Mouse (Mus musculus) limb, embryonic 13.5 days (tissue): Measurements from ENCODE around the gene Nckap5l. TPM values are rescaled to one million over a fixed set of nuclear protein-coding genes. Genes with fewer than 3 reads are reported as not detected.

Experiments used
- ATAC-seq: fragments of 200-750 bp; cut with Nextera tagmentation; 2 replicates; pipeline ENCODE4 v1.8.0; 2017; ENCODE audit warnings: low read depth, moderate number of reproducible peaks, moderate TSS enrichment; ENCODE audit not compliant: low FRiP score
- H3K27ac ChIP-seq: fragments of 300-500 bp; sonication (generic); 2 replicates; pipeline ENCODE4 v1.5.1; 2015; ENCODE audit warnings: inconsistent platforms, mild to moderate bottlenecking, moderate library complexity
- H3K27me3 ChIP-seq: fragments of 300-500 bp; sonication (generic); 2 replicates; pipeline ENCODE4 v1.6.1; 2015; ENCODE audit warnings: mild to moderate bottlenecking, inconsistent platforms
- H3K36me3 ChIP-seq: fragments of 300-500 bp; sonication (generic); 2 replicates; pipeline ENCODE4 v1.6.1; 2015; ENCODE audit warnings: inconsistent platforms, mild to moderate bottlenecking, moderate library complexity
- H3K4me1 ChIP-seq: fragments of 300-500 bp; sonication (generic); 2 replicates; pipeline ENCODE4 v1.6.1; 2015; ENCODE audit warnings: inconsistent platforms
- H3K4me2 ChIP-seq: fragments of 300-500 bp; sonication (generic); replicated peaks from 2 replicates; pipeline ENCODE4 v1.6.1; 2015; ENCODE audit warnings: inconsistent platforms, mild to moderate bottlenecking, moderate library complexity
- H3K4me3 ChIP-seq: fragments of 300-500 bp; sonication (generic); 2 replicates; pipeline ENCODE4 v1.5.1; 2015; ENCODE audit warnings: moderate library complexity, mild to moderate bottlenecking, inconsistent platforms
- H3K9ac ChIP-seq: fragments of 300-500 bp; sonication (generic); 2 replicates; pipeline ENCODE4 v1.6.1; 2015; ENCODE audit warnings: mild to moderate bottlenecking, inconsistent platforms
- H3K9me3 ChIP-seq: fragments of 300-500 bp; sonication (generic); 2 replicates; pipeline ENCODE4 v1.6.1; 2016; ENCODE audit warnings: inconsistent platforms
- WGBS: fragments of 180-500 bp; shearing (Covaris S2); methylation state at CpG from one replicate; pipeline ENCODE4 v1.1.7; 2015; 5-methylcytosine and 5-hydroxymethylcytosine counted together
- polyA plus RNA-seq: library from polyadenylated mRNA; unstranded; fragments of >200 nt; fragmentation: Nextera tagmentation; extraction: Ambion mirVana; gene quantifications from 2 replicates; pipeline ENCODE4 v1.2.1, GENCODE M21; 2015

Nckap5l gene
- polyA plus RNA-seq, 1 experiment from 2014 or later: 14.0 TPM

DNA sequence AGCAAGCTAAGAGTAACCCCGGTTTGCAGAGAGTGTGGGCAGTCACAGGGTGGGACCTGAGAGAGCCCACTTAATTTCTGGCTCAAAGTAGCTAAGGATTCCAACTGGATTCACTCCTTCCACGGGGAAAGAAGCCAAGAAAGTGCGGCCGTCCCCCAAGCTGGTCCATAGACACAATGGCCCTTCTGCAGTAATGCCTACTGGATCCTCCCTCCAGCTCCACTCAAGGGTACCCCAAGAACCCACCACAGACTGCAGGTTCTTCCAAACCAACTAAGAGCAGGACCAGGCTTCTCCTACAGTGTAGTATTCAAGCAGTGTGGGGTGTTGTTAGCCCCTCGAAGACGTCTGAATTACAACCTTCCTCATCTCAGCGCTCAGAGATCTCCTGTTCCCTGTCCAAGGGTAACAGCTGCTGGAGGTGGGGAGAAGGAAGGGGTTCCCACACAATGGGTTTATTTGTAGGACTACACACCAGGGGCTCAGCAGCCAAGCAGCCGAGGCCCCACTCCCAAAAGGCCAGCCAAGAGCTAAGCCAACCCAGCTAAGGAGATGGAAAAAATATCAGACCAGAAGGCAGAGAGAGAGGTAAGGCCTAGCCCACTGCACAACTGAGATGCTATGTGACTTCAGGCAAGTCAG, 16.6 kb downstream of the Nckap5l start:
- Histone ChIP-seq H3K4me3 (no peak overlapping the region), H3K9ac (peak overlapping the region; percentile 21; the same call in 1 of the 2 replicates), H3K36me3 (peaks cover 41% of the 10 kb centered on the region), H3K27me3 (no peaks in the 10 kb centered on the region), H3K27ac (peak overlapping the region; percentile 84), H3K4me1 (peaks cover 62% of the 10 kb centered on the region), H3K4me2 (peak overlapping the region; percentile 35), H3K9me3 (no peaks in the 10 kb centered on the region)
- peak; percentile 66; the same call in 1 of the 2 replicates for ATAC-seq
- WGBS: 44% methylated on average over 8 of the region's 8 CpGs

DNA sequence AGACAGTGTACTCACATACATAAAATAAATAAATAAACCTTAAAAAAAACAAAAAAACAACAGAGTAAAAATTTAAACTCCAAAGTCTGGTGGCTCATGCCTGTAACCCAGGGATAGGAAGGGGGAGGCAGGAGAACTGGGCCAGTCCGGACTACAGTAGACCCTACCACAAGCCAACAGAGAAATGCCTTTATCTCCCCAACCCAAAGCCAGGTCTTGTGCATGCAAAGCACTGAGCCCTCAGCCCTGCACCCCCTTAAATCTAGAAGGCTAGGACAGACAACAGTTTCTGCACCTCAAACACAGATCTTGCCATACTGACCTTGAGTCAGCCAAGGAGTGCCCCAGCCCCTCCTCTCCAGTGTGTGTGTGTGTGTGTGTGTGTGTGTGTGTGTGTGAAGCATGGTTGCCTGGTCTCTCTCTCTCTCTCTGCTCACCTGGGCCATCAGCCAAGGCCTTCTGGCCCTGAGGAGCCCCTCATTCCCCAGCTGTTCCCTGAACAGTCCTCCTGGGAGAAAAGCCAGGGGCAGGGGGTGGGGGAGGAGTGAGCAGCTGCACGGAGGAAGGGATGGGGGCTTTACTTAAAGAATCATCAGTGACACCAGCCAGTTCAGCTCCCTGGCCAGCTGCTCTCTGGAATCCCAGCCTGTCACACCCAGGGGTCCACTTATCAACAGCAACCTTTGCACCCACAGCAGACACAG, 17.3 kb downstream of the Nckap5l start:
- WGBS: 39% methylated on average over 2 of the region's 2 CpGs
- peak overlapping the region; percentile 84 for H3K27ac ChIP-seq
- H3K9me3 ChIP-seq: no peaks in the 10 kb centered on the region
- peak overlapping the region; percentile 35 for H3K4me2 ChIP-seq
- peak; percentile 85 for ATAC-seq
- H3K27me3 ChIP-seq: no peaks in the 10 kb centered on the region
- H3K4me1 ChIP-seq: peaks cover 66% of the 10 kb centered on the region
- H3K9ac ChIP-seq: peak overlapping the region; percentile 21; the same call in 1 of the 2 replicates
- H3K4me3 ChIP-seq: no peak overlapping the region
- peaks cover 35% of the 10 kb centered on the region for H3K36me3 ChIP-seq

- Histone ChIP-seq H3K9ac (peak overlapping the region; percentile 4; the same call in 1 of the 2 replicates), H3K4me1 (peaks cover 70% of the 10 kb centered on the region), H3K27ac (no peak overlapping the region), H3K4me2 (no peak overlapping the region), H3K27me3 (no peaks in the 10 kb centered on the region), H3K36me3 (peaks cover 27% of the 10 kb centered on the region), H3K9me3 (no peaks in the 10 kb centered on the region), H3K4me3 (no peak overlapping the region)
- 74% methylated on average over 8 of the region's 8 CpGs for WGBS
- no peak for ATAC-seq
Observed at GRCm38 (mm10) chr15:99438966-99439698, 18.4 kb downstream of the Nckap5l start.

- WGBS: 84% methylated on average over 12 of the region's 12 CpGs
- peaks cover 72% of the 10 kb centered on the region for H3K36me3 ChIP-seq
- H3K27me3 ChIP-seq: no peaks in the 10 kb centered on the region
- H3K4me2 ChIP-seq: no peak overlapping the region
- H3K4me3 ChIP-seq: no peak overlapping the region
- no peaks in the 10 kb centered on the region for H3K9me3 ChIP-seq
- no peak for ATAC-seq
- peaks cover 61% of the 10 kb centered on the region for H3K4me1 ChIP-seq
- H3K9ac ChIP-seq: no peak overlapping the region
- H3K27ac ChIP-seq: peak overlapping the region; percentile 6; the same call in 1 of the 2 replicates
Observed at GRCm38 (mm10) chr15:99433913-99434312, 23.6 kb downstream of the Nckap5l start.

- Histone ChIP-seq H3K4me3 (no peak overlapping the region), H3K27ac (no peak overlapping the region; the same call in 1 of the 2 replicates), H3K9me3 (no peaks in the 10 kb centered on the region), H3K4me2 (no peak overlapping the region), H3K27me3 (no peaks in the 10 kb centered on the region), H3K4me1 (peaks cover 54% of the 10 kb centered on the region), H3K9ac (no peak overlapping the region), H3K36me3 (peaks cover 72% of the 10 kb centered on the region)
- 91% methylated on average over 16 of the region's 16 CpGs for WGBS
- ATAC-seq: no peak
Observed at GRCm38 (mm10) chr15:99433081-99433718, 24.3 kb downstream of the Nckap5l start.

GRCm38 (mm10) chr15:99431967-99432366, 25.6 kb downstream of the Nckap5l start:
- no peak overlapping the region for H3K9ac ChIP-seq
- H3K27ac ChIP-seq: peak overlapping the region; percentile 3; the same call in 1 of the 2 replicates
- no peak overlapping the region for H3K4me3 ChIP-seq
- H3K4me2 ChIP-seq: no peak overlapping the region
- H3K27me3 ChIP-seq: no peaks in the 10 kb centered on the region
- ATAC-seq: peak; percentile 29; the same call in 1 of the 2 replicates
- H3K36me3 ChIP-seq: peaks cover 78% of the 10 kb centered on the region
- peaks cover 43% of the 10 kb centered on the region for H3K4me1 ChIP-seq
- WGBS: 83% methylated on average over 8 of the region's 8 CpGs
- no peaks in the 10 kb centered on the region for H3K9me3 ChIP-seq

- Histone ChIP-seq H3K4me1 (peaks cover 39% of the 10 kb centered on the region), H3K27me3 (no peaks in the 10 kb centered on the region), H3K4me2 (no peak overlapping the region), H3K4me3 (no peak overlapping the region), H3K36me3 (peaks cover 78% of the 10 kb centered on the region), H3K9me3 (no peaks in the 10 kb centered on the region), H3K27ac (peak overlapping the region; percentile 3; the same call in 1 of the 2 replicates), H3K9ac (no peak overlapping the region)
- 77% methylated on average over 7 of the region's 7 CpGs for WGBS
- peak; percentile 51; the same call in 1 of the 2 replicates for ATAC-seq
Observed at GRCm38 (mm10) chr15:99431504-99431903, 26.0 kb downstream of the Nckap5l start.

DNA sequence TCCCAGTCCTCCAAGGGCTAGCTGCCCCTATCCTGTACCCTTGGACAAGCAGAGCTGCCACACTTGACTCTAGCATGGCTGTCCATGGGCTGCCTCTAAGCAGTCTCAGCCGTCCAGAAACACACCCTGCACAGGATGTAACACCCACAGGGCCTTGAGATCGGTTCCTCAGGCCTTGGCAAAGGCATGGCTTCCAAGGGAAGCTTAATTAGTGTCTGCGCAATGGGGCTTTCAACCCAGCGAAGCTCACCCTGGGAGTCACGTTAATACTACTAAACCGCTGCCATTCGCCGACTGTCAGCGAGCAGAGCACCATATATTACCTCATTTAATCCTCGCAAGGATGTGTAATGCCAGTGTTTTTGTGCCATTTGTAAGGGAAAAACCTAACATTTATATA, 26.5 kb downstream of the Nckap5l start:
- Histone ChIP-seq H3K9ac (no peak overlapping the region), H3K27ac (peak overlapping the region; percentile 48), H3K36me3 (peaks cover 82% of the 10 kb centered on the region), H3K4me3 (no peak overlapping the region), H3K27me3 (no peaks in the 10 kb centered on the region), H3K4me2 (no peak overlapping the region), H3K4me1 (peaks cover 34% of the 10 kb centered on the region), H3K9me3 (no peaks in the 10 kb centered on the region)
- no peak for ATAC-seq
- 84% methylated on average over 10 of the region's 10 CpGs for WGBS

- H3K27ac ChIP-seq: peak overlapping the region; percentile 48; the same call in 1 of the 2 replicates
- 84% methylated on average over 8 of the region's 8 CpGs for WGBS
Observed at GRCm38 (mm10) chr15:99430394-99430793, 27.2 kb downstream of the Nckap5l start.

DNA sequence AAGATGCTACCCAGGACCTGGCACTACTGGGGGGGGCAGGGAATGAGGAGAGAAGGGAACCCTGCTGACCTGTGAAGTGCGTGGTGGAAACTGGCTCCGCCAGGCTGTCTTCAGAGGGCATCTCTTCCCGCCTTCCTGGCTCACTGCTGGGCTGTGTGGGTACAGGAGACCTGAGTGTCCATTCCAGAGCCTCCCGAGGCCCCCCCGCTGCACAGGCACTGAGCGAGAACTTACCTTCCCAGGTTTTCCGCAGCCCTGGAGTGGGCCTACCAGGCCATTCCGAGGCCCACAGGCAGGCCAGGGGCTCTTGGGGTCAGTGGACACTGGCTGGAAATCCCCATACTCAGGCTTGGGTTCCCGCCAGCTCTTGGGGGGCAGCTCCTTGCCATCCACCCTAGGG, 33.7 kb downstream of the Nckap5l start:
- H3K27me3 ChIP-seq: no peaks in the 10 kb centered on the region
- H3K36me3 ChIP-seq: peaks cover 76% of the 10 kb centered on the region
- H3K27ac ChIP-seq: no peak overlapping the region
- no peak overlapping the region for H3K9ac ChIP-seq
- H3K4me2 ChIP-seq: no peak overlapping the region
- no peaks in the 10 kb centered on the region for H3K9me3 ChIP-seq
- no peak for ATAC-seq
- H3K4me1 ChIP-seq: peaks cover 27% of the 10 kb centered on the region
- no peak overlapping the region for H3K4me3 ChIP-seq
- WGBS: 93% methylated on average over 9 of the region's 9 CpGs

More at GRCm38 (mm10) chr15:99430394-99430793, 27.2 kb downstream of the Nckap5l start:
- no peaks in the 10 kb centered on the region for H3K9me3 ChIP-seq
- no peak overlapping the region for H3K4me2 ChIP-seq
- peaks cover 88% of the 10 kb centered on the region for H3K36me3 ChIP-seq
- H3K9ac ChIP-seq: no peak overlapping the region
- no peak overlapping the region for H3K4me3 ChIP-seq
- ATAC-seq: no peak
- peaks cover 30% of the 10 kb centered on the region for H3K4me1 ChIP-seq
- no peaks in the 10 kb centered on the region for H3K27me3 ChIP-seq

DNA sequence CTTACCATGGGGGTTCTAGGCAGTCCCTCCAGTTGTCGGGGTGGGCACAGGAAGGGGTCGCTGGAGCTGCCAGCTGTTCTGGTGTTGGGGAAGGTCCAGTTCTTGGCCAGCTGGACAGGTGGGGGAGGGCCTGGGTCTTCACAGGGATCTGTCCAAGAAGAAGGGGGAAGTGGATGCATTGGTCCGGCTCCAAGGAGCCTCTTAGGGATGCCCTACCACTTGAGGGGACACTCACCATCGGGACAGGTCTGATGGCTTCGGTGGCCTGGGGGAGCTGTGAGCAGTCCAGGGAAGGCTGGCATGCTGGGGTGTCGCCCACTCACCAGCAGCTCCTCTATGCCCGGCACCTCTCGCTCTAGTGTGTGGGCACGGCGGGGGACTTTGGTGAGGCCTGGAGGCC, 34.4 kb downstream of the Nckap5l start:
- no peak overlapping the region for H3K27ac ChIP-seq
- peaks cover 68% of the 10 kb centered on the region for H3K36me3 ChIP-seq
- no peak overlapping the region for H3K9ac ChIP-seq
- no peak overlapping the region for H3K4me2 ChIP-seq
- H3K9me3 ChIP-seq: no peaks in the 10 kb centered on the region
- WGBS: 96% methylated on average over 10 of the region's 10 CpGs
- peaks cover 31% of the 10 kb centered on the region for H3K4me1 ChIP-seq
- ATAC-seq: no peak
- no peak overlapping the region for H3K4me3 ChIP-seq
- H3K27me3 ChIP-seq: no peaks in the 10 kb centered on the region
